Mouse (Mus musculus): ENCODE data around the gene Trpm3. TPM values are rescaled to one million over a fixed set of nuclear protein-coding genes. Genes with fewer than 3 reads are reported as not detected.

Trpm3 gene
- polyA plus RNA-seq, 1 experiment from 2014 or later, result 0.51 TPM

- no peaks in the 10 kb centered on the region for H3K27me3 ChIP-seq (replicated peaks; ENCODE audit: insufficient read depth, low read length)
- H3K9me3 ChIP-seq (ENCODE audit: low read length), result no peaks in the 10 kb centered on the region
- no peak overlapping the region for H3K4me2 ChIP-seq (replicated peaks; ENCODE audit: low read depth, low read length)
- TF ChIP-seq CTCF (IDR thresholded peaks at IDR 0.05) (no peak), EP300 (IDR thresholded peaks at IDR 0.05) (no peak)
- H3K27ac ChIP-seq (ENCODE audit: low read length), result no peak overlapping the region
- no peak overlapping the region for H3K4me3 ChIP-seq (ENCODE audit: low read depth, low read length)
- no peak overlapping the region for H3K9ac ChIP-seq (replicated peaks; ENCODE audit: low read depth)
- DNase-seq (ENCODE audit: low spot score), result no peak
- no peaks in the 10 kb centered on the region for H3K36me3 ChIP-seq (ENCODE audit: insufficient read depth, low read length)
- H3K4me1 ChIP-seq (ENCODE audit: insufficient read depth, low read depth, low read length), result no peaks in the 10 kb centered on the region
- WGBS, result 72% methylated on average over 2 of the region's 2 CpGs
- ATAC-seq, result no peak
Observed at GRCm38 (mm10) chr19:22222520-22222919, 83.7 kb downstream of the Trpm3 start.

GRCm38 (mm10) chr19:22234187-22234586, 95.3 kb downstream of the Trpm3 start:
- no peak for TF ChIP-seq EP300 (IDR thresholded peaks at IDR 0.05)
- no peak for TF ChIP-seq CTCF (IDR thresholded peaks at IDR 0.05)
- ATAC-seq (no peak), DNase-seq (ENCODE audit: low spot score) (no peak)
- no peaks in the 10 kb centered on the region for H3K4me1 ChIP-seq (ENCODE audit: insufficient read depth, low read depth, low read length)
- no peaks in the 10 kb centered on the region for H3K27me3 ChIP-seq (replicated peaks; ENCODE audit: insufficient read depth, low read length)
- no peaks in the 10 kb centered on the region for H3K36me3 ChIP-seq (ENCODE audit: insufficient read depth, low read length)
- no peaks in the 10 kb centered on the region for H3K9me3 ChIP-seq (ENCODE audit: low read length)
- no peak overlapping the region for H3K27ac ChIP-seq (ENCODE audit: low read length)
- H3K4me2 ChIP-seq (replicated peaks; ENCODE audit: low read depth, low read length), result no peak overlapping the region
- no peak overlapping the region for H3K9ac ChIP-seq (replicated peaks; ENCODE audit: low read depth)
- H3K4me3 ChIP-seq (ENCODE audit: low read depth, low read length), result no peak overlapping the region

- no peak for DNase-seq (ENCODE audit: low spot score)
Observed at GRCm38 (mm10) chr19:22249076-22249475, 110.2 kb downstream of the Trpm3 start.

DNA sequence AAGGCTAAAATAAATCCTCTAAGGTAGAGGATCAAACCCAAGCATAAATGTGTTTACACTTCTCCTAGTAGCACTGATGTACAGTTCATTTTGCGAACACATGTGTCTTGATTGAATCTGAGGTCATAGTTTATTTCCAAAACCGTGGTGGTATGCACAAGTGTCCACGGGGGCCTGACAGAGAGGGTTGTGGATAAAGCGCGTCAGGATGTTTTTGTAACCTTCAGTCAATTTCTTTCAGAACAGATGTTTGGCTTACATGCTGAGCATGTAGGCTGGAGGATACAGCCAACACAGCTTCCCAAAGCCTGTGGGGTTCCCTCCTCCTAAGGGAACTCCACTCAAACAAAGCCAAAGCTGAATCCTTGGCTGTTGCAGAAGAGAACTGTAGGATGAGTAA, 134.1 kb downstream of the Trpm3 start:
- WGBS, result 33% methylated on average over 5 of the region's 5 CpGs
- Histone ChIP-seq H3K9ac (replicated peaks; ENCODE audit: low read depth) (no peak overlapping the region), H3K27ac (ENCODE audit: low read length) (no peak overlapping the region), H3K9me3 (ENCODE audit: low read length) (no peaks in the 10 kb centered on the region), H3K27me3 (replicated peaks; ENCODE audit: insufficient read depth, low read length) (no peaks in the 10 kb centered on the region), H3K4me2 (replicated peaks; ENCODE audit: low read depth, low read length) (no peak overlapping the region), H3K4me1 (ENCODE audit: insufficient read depth, low read depth, low read length) (no peaks in the 10 kb centered on the region), H3K36me3 (ENCODE audit: insufficient read depth, low read length) (no peaks in the 10 kb centered on the region), H3K4me3 (ENCODE audit: low read depth, low read length) (no peak overlapping the region)
- ATAC-seq, result no peak
- TF ChIP-seq EP300 (IDR thresholded peaks at IDR 0.05) (no peak), CTCF (IDR thresholded peaks at IDR 0.05) (no peak)
- DNase-seq (ENCODE audit: low spot score), result no peak

More at GRCm38 (mm10) chr19:22249076-22249475, 110.2 kb downstream of the Trpm3 start:
- H3K4me1 ChIP-seq (ENCODE audit: insufficient read depth, low read depth, low read length), result no peaks in the 10 kb centered on the region
- TF ChIP-seq CTCF (IDR thresholded peaks at IDR 0.05), result no peak
- no peak for TF ChIP-seq EP300 (IDR thresholded peaks at IDR 0.05)
- no peaks in the 10 kb centered on the region for H3K9me3 ChIP-seq (ENCODE audit: low read length)
- no peak overlapping the region for H3K4me3 ChIP-seq (ENCODE audit: low read depth, low read length)
- no peak overlapping the region for H3K9ac ChIP-seq (replicated peaks; ENCODE audit: low read depth)
- H3K4me2 ChIP-seq (replicated peaks; ENCODE audit: low read depth, low read length), result no peak overlapping the region
- ATAC-seq, result no peak
- H3K36me3 ChIP-seq (ENCODE audit: insufficient read depth, low read length), result no peaks in the 10 kb centered on the region
- no peaks in the 10 kb centered on the region for H3K27me3 ChIP-seq (replicated peaks; ENCODE audit: insufficient read depth, low read length)
- H3K27ac ChIP-seq (ENCODE audit: low read length), result no peak overlapping the region
- 68% methylated on average over 6 of the region's 6 CpGs for WGBS

GRCm38 (mm10) chr19:22284651-22285050, 145.8 kb downstream of the Trpm3 start:
- WGBS, result 79% methylated on average over 3 of the region's 3 CpGs
- no peak overlapping the region for H3K4me3 ChIP-seq (ENCODE audit: low read depth, low read length)
- no peak for TF ChIP-seq EP300 (IDR thresholded peaks at IDR 0.05)
- TF ChIP-seq CTCF (IDR thresholded peaks at IDR 0.05), result no peak
- DNase-seq (ENCODE audit: low spot score), result no peak
- no peaks in the 10 kb centered on the region for H3K27me3 ChIP-seq (replicated peaks; ENCODE audit: insufficient read depth, low read length)
- H3K9ac ChIP-seq (replicated peaks; ENCODE audit: low read depth), result no peak overlapping the region
- H3K4me2 ChIP-seq (replicated peaks; ENCODE audit: low read depth, low read length), result no peak overlapping the region
- no peaks in the 10 kb centered on the region for H3K9me3 ChIP-seq (ENCODE audit: low read length)
- no peak for ATAC-seq
- H3K4me1 ChIP-seq (ENCODE audit: insufficient read depth, low read depth, low read length), result no peaks in the 10 kb centered on the region
- no peak overlapping the region for H3K27ac ChIP-seq (ENCODE audit: low read length)
- H3K36me3 ChIP-seq (ENCODE audit: insufficient read depth, low read length), result no peaks in the 10 kb centered on the region

DNA sequence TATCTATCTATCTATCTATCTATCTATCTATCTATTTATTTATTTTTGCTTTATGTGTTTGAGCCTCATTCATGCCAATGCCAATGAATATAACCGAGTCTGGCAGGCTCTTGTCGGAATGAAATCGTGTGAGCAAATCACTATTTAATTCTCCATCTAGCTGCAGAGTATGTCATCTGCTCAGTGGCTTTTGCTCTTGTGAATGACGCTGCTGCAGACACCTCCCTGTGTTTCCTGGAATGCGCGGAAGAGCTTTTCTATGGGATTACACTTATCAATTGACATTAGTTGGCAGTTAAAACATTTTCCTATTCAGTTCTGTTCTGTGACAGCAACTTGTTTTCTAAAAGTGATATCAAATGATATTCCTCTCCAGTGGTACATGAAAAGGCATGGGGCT, 153.8 kb downstream of the Trpm3 start:
- 81% methylated on average over 6 of the region's 6 CpGs for WGBS
- no peak for ATAC-seq
- Histone ChIP-seq H3K27me3 (replicated peaks; ENCODE audit: insufficient read depth, low read length) (no peaks in the 10 kb centered on the region), H3K4me1 (ENCODE audit: insufficient read depth, low read depth, low read length) (no peaks in the 10 kb centered on the region), H3K9ac (replicated peaks; ENCODE audit: low read depth) (no peak overlapping the region), H3K9me3 (ENCODE audit: low read length) (no peaks in the 10 kb centered on the region), H3K4me3 (ENCODE audit: low read depth, low read length) (no peak overlapping the region), H3K36me3 (ENCODE audit: insufficient read depth, low read length) (no peaks in the 10 kb centered on the region), H3K27ac (ENCODE audit: low read length) (no peak overlapping the region), H3K4me2 (replicated peaks; ENCODE audit: low read depth, low read length) (no peak overlapping the region)
- DNase-seq (ENCODE audit: low spot score), result no peak
- TF ChIP-seq CTCF (IDR thresholded peaks at IDR 0.05) (no peak), EP300 (IDR thresholded peaks at IDR 0.05) (no peak)

GRCm38 (mm10) chr19:22300906-22301305, 162.1 kb downstream of the Trpm3 start:
- H3K27ac ChIP-seq (ENCODE audit: low read length), result no peak overlapping the region
- H3K4me2 ChIP-seq (replicated peaks; ENCODE audit: low read depth, low read length), result no peak overlapping the region
- TF ChIP-seq CTCF (IDR thresholded peaks at IDR 0.05) (peak; percentile 31), EP300 (IDR thresholded peaks at IDR 0.05) (no peak)
- H3K36me3 ChIP-seq (ENCODE audit: insufficient read depth, low read length), result no peaks in the 10 kb centered on the region
- no peak overlapping the region for H3K4me3 ChIP-seq (ENCODE audit: low read depth, low read length)
- no peaks in the 10 kb centered on the region for H3K9me3 ChIP-seq (ENCODE audit: low read length)
- WGBS, result 52% methylated on average over 2 of the region's 2 CpGs
- no peaks in the 10 kb centered on the region for H3K4me1 ChIP-seq (ENCODE audit: insufficient read depth, low read depth, low read length)
- no peak for ATAC-seq
- no peak overlapping the region for H3K9ac ChIP-seq (replicated peaks; ENCODE audit: low read depth)
- no peaks in the 10 kb centered on the region for H3K27me3 ChIP-seq (replicated peaks; ENCODE audit: insufficient read depth, low read length)
- DNase-seq (ENCODE audit: low spot score), result peak; percentile 7

All from lung, postnatal 0 days (tissue).